Mouse (Mus musculus): Measurements from ENCODE around the gene Cyp2f2. TPM values are rescaled to one million over a fixed set of nuclear protein-coding genes. Genes with fewer than 3 reads are reported as not detected.

Cyp2f2 gene
- polyA plus RNA-seq, 1 experiment from 2014 or later: not detected

DNA sequence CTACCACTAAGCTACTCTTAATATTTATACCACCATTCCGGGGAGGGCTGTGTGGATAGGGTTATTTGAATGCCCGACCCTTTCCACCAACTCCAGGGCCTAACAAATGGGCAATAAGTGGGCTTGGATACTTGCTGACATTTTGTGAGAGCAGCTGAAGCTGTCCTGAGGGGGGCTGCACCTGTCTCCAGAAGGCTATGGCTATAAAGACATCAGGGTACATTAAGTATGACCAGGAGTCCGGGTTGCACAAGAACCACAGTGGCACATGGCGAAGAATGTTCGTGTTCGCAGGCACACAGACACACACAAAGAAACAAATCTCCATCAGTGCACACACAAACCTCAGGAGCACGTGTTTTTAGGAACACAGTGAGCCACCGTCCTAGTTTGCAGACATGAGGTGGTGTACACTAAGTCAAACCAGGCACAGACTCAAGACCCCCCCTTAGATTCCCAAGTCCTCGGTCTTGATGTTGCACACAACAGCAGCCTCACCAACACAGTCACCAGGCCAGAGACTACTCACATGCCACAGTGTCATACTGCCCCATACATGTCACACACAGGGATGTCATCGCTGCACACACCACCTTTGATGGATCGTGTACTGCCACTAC lies 47.9 kb downstream of the Cyp2f2 start:
- peaks cover 43% of the 10 kb centered on the region for H3K36me3 ChIP-seq (replicated peaks)
- ATAC-seq (ENCODE audit: low FRiP score): 0 out of 2 replicates have a peak, but pooled peaks have one; percentile 2

DNA sequence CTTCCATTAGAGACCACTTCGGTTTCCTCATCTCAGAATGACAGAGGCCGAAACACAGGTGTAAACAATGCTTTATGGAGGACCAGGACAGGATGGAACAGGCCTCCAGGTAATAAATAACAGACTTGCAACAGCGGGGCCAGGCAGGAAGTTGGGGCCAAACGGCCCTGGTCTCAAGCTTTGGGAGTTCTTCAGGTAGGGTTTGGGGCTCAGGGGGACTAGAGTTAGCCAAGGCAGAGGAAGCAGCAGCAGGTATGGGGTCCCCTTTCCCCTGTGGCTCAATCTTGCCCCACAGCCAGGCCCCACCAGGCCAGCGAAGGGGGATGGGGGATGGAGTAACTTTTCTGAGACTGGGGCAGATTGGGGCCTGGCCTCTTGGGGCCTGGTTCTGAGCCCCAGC lies 48.7 kb downstream of the Cyp2f2 start:
- no peak for ATAC-seq (ENCODE audit: low FRiP score)
- Histone ChIP-seq H3K36me3 (replicated peaks) (peaks cover 47% of the 10 kb centered on the region), H3K4me3 (replicated peaks) (no peak overlapping the region), H3K27ac (no peak overlapping the region), H3K4me1 (peaks cover 34% of the 10 kb centered on the region), H3K9ac (no peak overlapping the region), H3K4me2 (no peak overlapping the region), H3K27me3 (no peaks in the 10 kb centered on the region), H3K9me3 (no peaks in the 10 kb centered on the region)
- WGBS: 92% methylated on average over 5 of the region's 5 CpGs

More for the DNA sequence above, 47.9 kb downstream of the Cyp2f2 start:
- Histone ChIP-seq H3K4me2 (peak overlapping the region; percentile 86), H3K9me3 (no peaks in the 10 kb centered on the region), H3K4me1 (peaks cover 42% of the 10 kb centered on the region), H3K27ac (peak overlapping the region; percentile 99), H3K4me3 (replicated peaks) (peak overlapping the region; percentile 73), H3K27me3 (no peaks in the 10 kb centered on the region), H3K9ac (peak overlapping the region; percentile 76)
- WGBS: 79% methylated on average over 11 of the region's 11 CpGs

DNA sequence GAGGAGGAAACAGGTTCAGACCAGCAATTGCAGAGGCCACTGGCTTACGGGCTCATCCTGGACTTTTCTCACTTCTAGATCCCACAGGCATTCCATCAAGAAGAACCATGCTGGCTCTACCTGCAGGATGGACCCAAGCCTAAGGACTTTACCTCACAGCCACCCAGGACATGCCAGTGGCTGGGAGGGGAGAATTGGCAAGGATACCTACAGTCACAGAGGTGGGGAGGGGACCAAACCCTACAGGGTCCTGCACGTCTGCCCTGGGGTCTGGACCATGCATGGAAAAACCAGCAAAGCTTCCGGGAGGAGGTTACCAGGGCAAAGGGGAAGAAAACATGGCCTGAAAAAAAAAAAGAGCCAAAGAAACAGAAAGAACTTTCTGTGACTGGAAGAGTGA lies 51.3 kb downstream of the Cyp2f2 start:
- H3K36me3 ChIP-seq (replicated peaks): peaks cover 43% of the 10 kb centered on the region
- H3K4me3 ChIP-seq (replicated peaks): no peak overlapping the region
- H3K4me1 ChIP-seq: peaks cover 9% of the 10 kb centered on the region
- no peak overlapping the region for H3K9ac ChIP-seq
- no peaks in the 10 kb centered on the region for H3K27me3 ChIP-seq
- H3K4me2 ChIP-seq: no peak overlapping the region
- H3K27ac ChIP-seq: no peak overlapping the region
- no peaks in the 10 kb centered on the region for H3K9me3 ChIP-seq
- 91% methylated on average over 3 of the region's 3 CpGs for WGBS
- ATAC-seq (ENCODE audit: low FRiP score): no peak

GRCm38 (mm10) chr7:27174496-27174895 lies 54.8 kb downstream of the Cyp2f2 start:
- ATAC-seq (ENCODE audit: low FRiP score): no peak
- peaks cover 43% of the 10 kb centered on the region for H3K36me3 ChIP-seq (replicated peaks)
- H3K4me2 ChIP-seq: no peak overlapping the region

GRCm38 (mm10) chr7:27174896-27175295 lies 55.2 kb downstream of the Cyp2f2 start:
- Histone ChIP-seq H3K36me3 (replicated peaks) (peaks cover 43% of the 10 kb centered on the region), H3K9ac (no peak overlapping the region), H3K4me2 (no peak overlapping the region), H3K4me1 (peaks cover 12% of the 10 kb centered on the region), H3K4me3 (replicated peaks) (no peak overlapping the region), H3K27ac (no peak overlapping the region), H3K27me3 (no peaks in the 10 kb centered on the region), H3K9me3 (no peaks in the 10 kb centered on the region)
- 94% methylated on average over 7 of the region's 7 CpGs for WGBS
- no peak for ATAC-seq (ENCODE audit: low FRiP score)

More at GRCm38 (mm10) chr7:27174496-27174895, 54.8 kb downstream of the Cyp2f2 start:
- Histone ChIP-seq H3K27ac (no peak overlapping the region), H3K27me3 (no peaks in the 10 kb centered on the region), H3K9me3 (no peaks in the 10 kb centered on the region), H3K4me1 (peaks cover 9% of the 10 kb centered on the region), H3K4me3 (replicated peaks) (no peak overlapping the region), H3K9ac (no peak overlapping the region)
- 96% methylated on average over 15 of the region's 15 CpGs for WGBS

- WGBS: 19% methylated on average over 4 of the region's 4 CpGs
- peak overlapping the region; percentile 95 for H3K27ac ChIP-seq
- no peaks in the 10 kb centered on the region for H3K27me3 ChIP-seq
- peak; percentile 1; the same call in 1 of the 2 replicates for ATAC-seq (ENCODE audit: low FRiP score)
- H3K9ac ChIP-seq: peak overlapping the region; percentile 52
- H3K4me2 ChIP-seq: peak overlapping the region; percentile 58
- H3K4me1 ChIP-seq: peaks cover 12% of the 10 kb centered on the region
- H3K9me3 ChIP-seq: no peaks in the 10 kb centered on the region
- H3K36me3 ChIP-seq (replicated peaks): peaks cover 22% of the 10 kb centered on the region
- peak overlapping the region; percentile 72 for H3K4me3 ChIP-seq (replicated peaks)
Observed at GRCm38 (mm10) chr7:27177942-27178323, 58.2 kb downstream of the Cyp2f2 start.

DNA sequence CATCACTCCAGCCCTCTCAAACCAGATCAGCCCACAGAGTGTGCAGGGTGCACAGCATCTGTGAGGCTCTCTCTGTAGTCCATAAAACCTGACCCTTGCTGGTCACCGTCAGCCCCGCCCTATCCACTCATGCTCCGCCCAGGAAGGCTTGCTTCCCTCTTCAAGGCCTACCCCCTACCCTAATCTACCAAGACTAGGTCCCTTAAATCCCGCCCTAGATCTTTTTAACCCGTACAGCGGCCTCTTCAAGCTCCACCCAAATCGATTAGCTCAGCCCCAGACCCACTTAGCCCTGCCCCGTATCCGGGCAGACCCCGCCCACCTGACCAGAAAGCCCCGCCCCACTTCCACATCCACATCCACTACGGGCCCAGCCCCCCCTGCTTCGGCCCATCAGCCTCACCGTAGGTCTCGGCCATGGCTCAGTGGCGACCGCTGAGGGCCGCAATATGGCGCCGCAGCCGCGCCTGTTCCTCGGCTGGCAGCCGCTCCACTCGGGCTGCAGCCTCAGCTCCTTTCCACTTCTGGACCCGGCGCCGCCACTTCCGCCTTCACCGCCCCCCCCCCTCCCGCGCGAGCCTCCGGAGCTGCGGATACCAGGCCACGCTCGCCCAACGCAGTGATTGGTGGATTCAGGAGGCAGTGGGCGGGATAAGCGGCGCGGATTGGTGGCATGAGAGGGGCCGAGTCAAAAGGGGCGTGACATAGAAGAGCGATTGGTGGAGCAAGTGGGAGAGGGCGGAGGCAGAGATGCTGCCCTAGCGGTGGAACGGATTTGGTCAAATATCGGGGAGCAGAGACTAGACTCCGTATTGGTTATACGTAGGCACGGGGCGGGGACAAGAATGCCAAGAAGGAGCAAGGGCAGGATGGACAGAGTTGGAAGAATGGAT lies 58.9 kb downstream of the Cyp2f2 start, which contains the start of gene Rab4b:
TSS of gene Rab4b (minus strand) at position 573 of the 893 bp plus-strand sequence.
- H3K9me3 ChIP-seq: no peaks in the 10 kb centered on the region
- ATAC-seq (ENCODE audit: low FRiP score): peak; percentile 99
- WGBS: under 1% methylated on average over 52 of the region's 53 CpGs

GRCm38 (mm10) chr7:27179217-27179918 lies 59.7 kb downstream of the Cyp2f2 start:
- WGBS: 45% methylated on average over 16 of the region's 16 CpGs
- Histone ChIP-seq H3K27me3 (no peaks in the 10 kb centered on the region), H3K27ac (peak overlapping the region; percentile 95), H3K4me3 (replicated peaks) (peak overlapping the region; percentile 72), H3K4me1 (peaks cover 12% of the 10 kb centered on the region), H3K9me3 (no peaks in the 10 kb centered on the region), H3K4me2 (peak overlapping the region; percentile 58), H3K9ac (peak overlapping the region; percentile 30; the same call in 1 of the 2 replicates), H3K36me3 (replicated peaks) (peaks cover 19% of the 10 kb centered on the region)
- ATAC-seq (ENCODE audit: low FRiP score): no peak

More for the DNA sequence above, 58.9 kb downstream of the Cyp2f2 start, which contains the start of gene Rab4b:
- Histone ChIP-seq H3K27ac (peak within 1 kb of the TSS; percentile 95), H3K9ac (peak within 1 kb of the TSS; percentile 52), H3K27me3 (no peaks in the 10 kb centered on the region), H3K4me2 (peak within 1 kb of the TSS; percentile 58), H3K36me3 (replicated peaks) (peaks cover 22% of the 10 kb centered on the region), H3K4me3 (replicated peaks) (peak within 1 kb of the TSS; percentile 72), H3K4me1 (peaks cover 12% of the 10 kb centered on the region)

- Histone ChIP-seq H3K9me3 (no peaks in the 10 kb centered on the region), H3K4me3 (replicated peaks) (no peak overlapping the region), H3K4me1 (peaks cover 12% of the 10 kb centered on the region), H3K36me3 (replicated peaks) (peaks cover 22% of the 10 kb centered on the region), H3K27me3 (no peaks in the 10 kb centered on the region), H3K9ac (no peak overlapping the region), H3K27ac (0 out of 2 replicates have a peak overlapping the region, but pooled peaks have one; percentile 25), H3K4me2 (no peak overlapping the region)
- 78% methylated on average over 5 of the region's 5 CpGs for WGBS
- no peak for ATAC-seq (ENCODE audit: low FRiP score)
Observed at GRCm38 (mm10) chr7:27180036-27180435, 60.3 kb downstream of the Cyp2f2 start.

DNA sequence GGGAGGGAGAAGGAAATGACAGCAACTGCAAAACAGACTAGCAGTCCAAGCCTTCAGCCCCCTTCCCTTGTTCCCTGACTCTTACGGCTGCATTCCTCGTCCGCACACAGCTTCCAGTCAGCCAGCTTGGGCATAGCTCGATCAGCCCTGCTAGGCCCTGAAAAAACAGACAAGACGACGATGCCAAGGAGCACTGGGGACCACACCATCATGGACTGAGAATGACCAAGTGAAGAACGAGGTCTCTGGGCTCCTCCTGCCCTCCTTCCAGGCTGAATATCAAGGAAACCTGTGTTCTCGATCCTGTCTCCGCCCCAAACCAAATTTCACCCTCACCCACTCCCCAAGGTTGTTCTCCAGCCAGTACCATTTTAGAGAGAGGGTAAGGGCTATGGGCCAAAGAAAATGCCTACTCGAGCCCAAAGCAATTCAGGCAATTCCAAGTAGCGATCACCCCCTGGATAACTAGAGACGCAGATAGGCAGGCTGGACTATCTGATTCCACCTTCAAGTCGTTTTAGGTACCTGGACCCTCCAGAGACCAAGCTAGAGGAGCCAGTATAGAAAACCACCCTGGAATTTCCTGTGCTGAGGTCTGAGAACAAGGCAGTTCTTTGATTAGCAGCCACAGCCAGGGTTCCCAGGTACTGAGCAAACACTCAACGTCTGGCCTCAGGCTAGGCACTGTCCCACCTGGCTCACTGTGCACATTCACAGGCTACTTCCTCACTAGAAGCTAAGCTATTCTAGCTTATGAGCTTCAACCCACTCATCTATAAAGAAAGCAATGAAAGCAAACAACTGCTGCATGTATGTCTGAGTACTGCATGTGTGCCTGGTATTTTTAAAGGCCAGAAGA lies 61.4 kb downstream of the Cyp2f2 start, which contains the start of the genes Gm21983 and Mia:
TSS of gene Gm21983 (minus strand) at position 250 of the 859 bp plus-strand sequence.
TSS of gene Mia (minus strand) at position 321 of the 859 bp plus-strand sequence.
- H3K27ac ChIP-seq: peak within 1 kb of the TSS; percentile 25; the same call in 1 of the 2 replicates
- no peak within 1 kb of the TSS for H3K4me2 ChIP-seq
- no peak within 1 kb of the TSS for H3K4me3 ChIP-seq (replicated peaks)
- H3K4me1 ChIP-seq: peaks cover 12% of the 10 kb centered on the region
- H3K27me3 ChIP-seq: no peaks in the 10 kb centered on the region
- no peaks in the 10 kb centered on the region for H3K9me3 ChIP-seq
- ATAC-seq (ENCODE audit: low FRiP score): no peak
- H3K9ac ChIP-seq: no peak within 1 kb of the TSS
- peaks cover 29% of the 10 kb centered on the region for H3K36me3 ChIP-seq (replicated peaks)
- 67% methylated on average over 14 of the region's 14 CpGs for WGBS

DNA sequence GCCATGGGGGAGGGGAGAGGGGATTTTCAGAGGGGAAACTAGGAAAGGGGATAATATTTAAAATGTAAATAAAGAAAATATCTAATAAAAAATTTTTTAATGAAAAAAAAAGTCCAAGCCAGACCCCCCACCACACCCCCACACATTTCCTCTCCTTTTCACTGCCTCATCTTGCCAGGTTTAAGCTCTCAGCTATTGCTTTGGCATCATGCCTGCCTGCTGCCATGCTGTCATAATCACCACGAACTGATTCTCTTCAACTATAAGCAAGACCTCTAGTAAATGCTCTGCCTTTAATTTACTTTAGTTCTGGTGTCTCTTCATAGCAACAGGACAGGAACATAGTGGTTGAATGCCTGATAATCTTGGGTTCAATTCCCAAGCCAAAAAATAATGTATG lies 62.8 kb downstream of the Cyp2f2 start:
- H3K4me1 ChIP-seq: peaks cover 12% of the 10 kb centered on the region
- no peak overlapping the region for H3K4me2 ChIP-seq
- no peaks in the 10 kb centered on the region for H3K9me3 ChIP-seq
- no peak overlapping the region for H3K9ac ChIP-seq
- H3K27me3 ChIP-seq: no peaks in the 10 kb centered on the region
- no peak overlapping the region for H3K4me3 ChIP-seq (replicated peaks)
- peaks cover 43% of the 10 kb centered on the region for H3K36me3 ChIP-seq (replicated peaks)
- ATAC-seq (ENCODE audit: low FRiP score): no peak
- WGBS: 76% methylated on average over 1 of the region's 1 CpGs
- H3K27ac ChIP-seq: no peak overlapping the region

All from forebrain, embryonic 12.5 days (tissue).